16 mouse cellular contexts compared by ENCODE assay signal in the genomic region with DNA sequence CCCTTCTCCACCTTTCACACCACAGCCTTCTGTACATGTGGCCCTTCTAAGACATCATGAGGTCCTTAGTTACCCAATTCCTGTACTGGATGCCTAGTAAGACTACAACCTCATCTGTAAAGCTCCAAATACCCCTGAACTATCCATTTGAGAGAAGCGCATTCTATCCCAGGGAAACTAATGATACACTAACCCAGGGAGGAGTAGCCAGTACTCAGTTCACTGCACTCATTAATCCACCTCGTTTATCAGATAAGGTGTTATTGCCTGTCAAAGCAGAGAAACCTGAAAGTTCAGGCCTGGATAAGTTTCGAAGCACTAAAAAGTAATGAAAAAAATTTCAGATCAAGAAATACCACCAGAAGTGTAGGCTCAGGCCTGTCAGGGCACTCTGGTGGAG. TPM values are rescaled to one million over a fixed set of nuclear protein-coding genes. Genes with fewer than 3 reads are reported as not detected.
DNase-seq lines count a peak whose midpoint lies in the region; ATAC-seq and TF ChIP-seq lines count a peak whose summit lies in the region.
"Had no signal": no experiment of that assay in that cellular context is flagged by ENCODE, and none has a peak within 500 bp of the region (broad histone marks: within the 10 kb centered on the region; RNA-seq: fewer than 3 reads in every experiment).

No protein-coding gene starts in this region.

- no peak overlapping the region for H3K4me3 ChIP-seq in kidney, embryonic 15.5 days (replicated peaks)
- H3K4me3 ChIP-seq in kidney, adult 2 months (ENCODE audit: insufficient read depth, low read depth, low read length) = no peak overlapping the region
- no peak overlapping the region for H3K4me3 ChIP-seq in liver, postnatal 0 days (ENCODE audit: low read depth, low read length)
- H3K4me3 ChIP-seq in liver, embryonic 12.5 days = no peak overlapping the region
- no peak overlapping the region for H3K4me3 ChIP-seq in intestine, embryonic 16.5 days (ENCODE audit: low read length)
- H3K4me3 ChIP-seq: embryonic facial prominence, embryonic 12.5 days; forebrain, embryonic 15.5 days; heart, embryonic 12.5 days; hindbrain, embryonic 15.5 days had no signal

- H3K9me3 ChIP-seq in kidney, embryonic 15.5 days (replicated peaks) = 0 out of 2 replicates have a peak, but pooled peaks cover 6% of the 10 kb centered on the region
- no peaks in the 10 kb centered on the region for H3K9me3 ChIP-seq in liver, postnatal 0 days (ENCODE audit: low read length)
- H3K9me3 ChIP-seq in liver, embryonic 12.5 days (replicated peaks) = no peaks in the 10 kb centered on the region
- H3K9me3 ChIP-seq in intestine, embryonic 16.5 days (ENCODE audit: control insufficient read depth, low read length) = no peaks in the 10 kb centered on the region
- H3K9me3 ChIP-seq: embryonic facial prominence, embryonic 12.5 days; forebrain, embryonic 15.5 days; heart, embryonic 12.5 days; hindbrain, embryonic 15.5 days had no signal

- H3K27me3 ChIP-seq in kidney, embryonic 15.5 days = no peaks in the 10 kb centered on the region
- no peaks in the 10 kb centered on the region for H3K27me3 ChIP-seq in kidney, adult 2 months (replicated peaks; ENCODE audit: control insufficient read depth, insufficient read depth, low read length)
- no peaks in the 10 kb centered on the region for H3K27me3 ChIP-seq in liver, postnatal 0 days (ENCODE audit: insufficient read depth, low read length)
- no peaks in the 10 kb centered on the region for H3K27me3 ChIP-seq in liver, embryonic 12.5 days (replicated peaks)
- no peaks in the 10 kb centered on the region for H3K27me3 ChIP-seq in intestine, embryonic 16.5 days (replicated peaks; ENCODE audit: control insufficient read depth, insufficient read depth, low read length)
- H3K27me3 ChIP-seq: embryonic facial prominence, embryonic 12.5 days; forebrain, embryonic 15.5 days; heart, embryonic 12.5 days; hindbrain, embryonic 15.5 days had no signal

- H3K36me3 ChIP-seq in kidney, embryonic 15.5 days = no peaks in the 10 kb centered on the region
- no peaks in the 10 kb centered on the region for H3K36me3 ChIP-seq in kidney, adult 2 months (ENCODE audit: control insufficient read depth, insufficient read depth, low read length)
- H3K36me3 ChIP-seq in liver, postnatal 0 days (replicated peaks; ENCODE audit: insufficient read depth, low read length) = no peaks in the 10 kb centered on the region
- H3K36me3 ChIP-seq in liver, embryonic 12.5 days = no peaks in the 10 kb centered on the region
- H3K36me3 ChIP-seq in intestine, embryonic 16.5 days (ENCODE audit: control insufficient read depth, insufficient read depth, low read length) = no peaks in the 10 kb centered on the region
- H3K36me3 ChIP-seq: embryonic facial prominence, embryonic 12.5 days; forebrain, embryonic 15.5 days; hindbrain, embryonic 15.5 days had no signal

- H3K4me1 ChIP-seq in kidney, embryonic 15.5 days = peaks cover 31% of the 10 kb centered on the region
- H3K4me1 ChIP-seq in kidney, adult 2 months (ENCODE audit: control insufficient read depth, insufficient read depth, low read length) = peaks cover 26% of the 10 kb centered on the region
- peaks cover 26% of the 10 kb centered on the region for H3K4me1 ChIP-seq in liver, postnatal 0 days (ENCODE audit: insufficient read depth)
- H3K4me1 ChIP-seq in liver, embryonic 12.5 days = peaks cover 44% of the 10 kb centered on the region
- no peaks in the 10 kb centered on the region for H3K4me1 ChIP-seq in intestine, embryonic 16.5 days (ENCODE audit: control insufficient read depth, insufficient read depth, low read length)
- H3K4me1 ChIP-seq: embryonic facial prominence, embryonic 12.5 days; forebrain, embryonic 15.5 days had no signal

- ATAC-seq in kidney, embryonic 15.5 days (replicated peaks; ENCODE audit: low FRiP score) = peak; percentile 43; the same call in 1 of the 2 replicates
- ATAC-seq in liver, postnatal 0 days = no peak
- no peak for ATAC-seq in liver, embryonic 12.5 days
- ATAC-seq in intestine, embryonic 16.5 days = peak; percentile 60; the same call in 1 of the 2 replicates
- ATAC-seq: forebrain, embryonic 15.5 days had no signal

- no peak for TF ChIP-seq POLR2A in kidney, adult 2 months (IDR thresholded peaks at IDR 0.05; ENCODE audit: low read depth, low read length)

- H3K27ac ChIP-seq in kidney, embryonic 15.5 days = 0 out of 2 replicates have a peak overlapping the region, but pooled peaks have one; percentile 27
- no peak overlapping the region for H3K27ac ChIP-seq in kidney, adult 2 months (ENCODE audit: insufficient read depth, low read depth, low read length)
- 0 out of 2 replicates have a peak overlapping the region, but pooled peaks have one; percentile 11 for H3K27ac ChIP-seq in liver, postnatal 0 days (ENCODE audit: low read depth)
- no peak overlapping the region for H3K27ac ChIP-seq in liver, embryonic 12.5 days
- no peak overlapping the region for H3K27ac ChIP-seq in intestine, embryonic 16.5 days (ENCODE audit: low read length)
- H3K27ac ChIP-seq: embryonic facial prominence, embryonic 12.5 days; forebrain, embryonic 15.5 days; hindbrain, embryonic 15.5 days had no signal

- no peak for TF ChIP-seq CTCF in kidney, adult 2 months (conservative IDR thresholded peaks at IDR 0.05; ENCODE audit: insufficient read depth, insufficient read length, low read depth, low read length)
- TF ChIP-seq CTCF in liver, postnatal 0 days (IDR thresholded peaks at IDR 0.05; ENCODE audit: low read depth) = no peak

- H3K4me2 ChIP-seq in kidney, embryonic 15.5 days = no peak overlapping the region
- no peak overlapping the region for H3K4me2 ChIP-seq in liver, postnatal 0 days (ENCODE audit: low read depth, low read length)
- no peak overlapping the region for H3K4me2 ChIP-seq in liver, embryonic 12.5 days
- H3K4me2 ChIP-seq in intestine, embryonic 16.5 days (ENCODE audit: low read depth, low read length) = no peak overlapping the region
- H3K4me2 ChIP-seq: embryonic facial prominence, embryonic 12.5 days; forebrain, embryonic 15.5 days; heart, embryonic 12.5 days; hindbrain, embryonic 15.5 days had no signal

- TF ChIP-seq EP300 in liver, postnatal 0 days (IDR thresholded peaks at IDR 0.05; ENCODE audit: low read depth) = no peak

- 45% methylated on average over 3 of the region's 3 CpGs for WGBS in kidney, embryonic 15.5 days
- 58% methylated on average over 3 of the region's 3 CpGs for WGBS in kidney, adult 2 months
- 74% methylated on average over 3 of the region's 3 CpGs for WGBS in liver, postnatal 0 days (ENCODE audit: insufficient replicate concordance)
- 78% methylated on average over 3 of the region's 3 CpGs for WGBS in liver, embryonic 12.5 days (ENCODE audit: insufficient replicate concordance)
- WGBS in intestine, embryonic 16.5 days = 68% methylated on average over 3 of the region's 3 CpGs

- no peak overlapping the region for H3K9ac ChIP-seq in kidney, embryonic 15.5 days
- H3K9ac ChIP-seq in liver, postnatal 0 days (replicated peaks) = peak overlapping the region; percentile 26; the same call in 1 of the 2 replicates
- H3K9ac ChIP-seq in liver, embryonic 12.5 days = no peak overlapping the region
- H3K9ac ChIP-seq in intestine, embryonic 16.5 days (ENCODE audit: low read depth, low read length) = no peak overlapping the region
- H3K9ac ChIP-seq: embryonic facial prominence, embryonic 12.5 days; forebrain, embryonic 15.5 days; heart, embryonic 12.5 days; hindbrain, embryonic 15.5 days had no signal

- no peak for DNase-seq in kidney, adult 2 months
- DNase-seq in liver, postnatal 0 days = no peak
- no peak for DNase-seq in ovary, adult 18-20 months (ENCODE audit: low spot score)
- DNase-seq: adrenal gland, postnatal 10 days; cerebellum, adult 11 months; cerebellum, adult 8-10 months; cerebellum, postnatal 14 days; embryo, embryonic 11 days; gastrocnemius, postnatal 14 days had no signal

RNA-seq across cellular contexts. Expression of a gene that starts 37.7 kb away (rescaled TPM):
- polyA plus RNA-seq in kidney, embryonic 15.5 days (2015; fragmentation: Nextera tagmentation; extraction: Ambion mirVana) = 88.2 and 88.3 TPM in 2 replicates
- polyA plus RNA-seq in kidney, adult 2 months (2012; rRNA removed) = 38.5 and 46.5 TPM in 2 replicates
- 33.9 and 51.2 TPM in 2 replicates for polyA plus RNA-seq in liver, postnatal 0 days (2015; fragmentation: Nextera tagmentation; extraction: Ambion mirVana)
- 59.7 and 61.2 TPM in 2 replicates for polyA plus RNA-seq in liver, embryonic 12.5 days (2016; fragmentation: Nextera tagmentation; extraction: Ambion mirVana)
- polyA plus RNA-seq in intestine, embryonic 16.5 days (2015; fragmentation: Nextera tagmentation; extraction: Ambion mirVana) = 66.7 and 67.9 TPM in 2 replicates

Comparison
In these comparisons a context has a peak if more than half of its experiments do, and no peak if none do; other contexts are left out.
1. H3K27ac ChIP-seq: peak in kidney, embryonic 15.5 days (single experiment) and liver, postnatal 0 days (single experiment); none in kidney, adult 2 months (single experiment), liver, embryonic 12.5 days (single experiment) and intestine, embryonic 16.5 days (single experiment).
2. ATAC-seq: peak in kidney, embryonic 15.5 days (single experiment) and intestine, embryonic 16.5 days (single experiment); none in liver, postnatal 0 days (single experiment) and liver, embryonic 12.5 days (single experiment).